Mouse (Mus musculus): Measurements from ENCODE around the gene Prp2.
A peak's percentile ranks its signal among the peaks of the same experiment; 100 is the strongest.
"Not testable (repeated sequence)": the region's sequence is repeated elsewhere in the genome, so short reads cannot be mapped to it uniquely, and the experiment has no call there.

The Prp2 gene

GRCm38 (mm10) chr6:132595613-132596012, at the start of gene Prp2:
Prp2 (plus strand) TSS chr6:132595913.
- DNase-seq = not testable (repeated sequence)

GRCm38 (mm10) chr6:132569509-132569908, 26.2 kb upstream of the Prp2 start, which contains the start of gene Prh1:
Prh1 (plus strand) TSS chr6:132569809.
- not testable (repeated sequence) for DNase-seq

GRCm38 (mm10) chr6:132649399-132649798, 53.7 kb downstream of the Prp2 start:
- peak; percentile 5 for DNase-seq

Data from cerebellum, adult 9-10 months (tissue).